Mouse (Mus musculus) limb, embryonic 10.5 days (tissue): ENCODE measurements around the gene Ralgapa2. TPM values are rescaled to one million over a fixed set of nuclear protein-coding genes. Genes with fewer than 3 reads are reported as not detected.

Experiments
- DNase-seq: peaks from one replicate; pipeline ENCODE4 v3.0.0-alpha.2; 2017; ENCODE audit warnings: low spot score
- H3K27ac ChIP-seq: fragments of 300-500 bp; sonication (generic); 2 replicates; pipeline ENCODE4 v1.5.1; 2016; ENCODE audit warnings: mild to moderate bottlenecking
- H3K27me3 ChIP-seq: fragments of 300-500 bp; sonication (generic); 2 replicates; pipeline ENCODE4 v1.6.1; 2016; ENCODE audit warnings: low read depth, mild to moderate bottlenecking; ENCODE audit not compliant: poor library complexity, severe bottlenecking
- H3K36me3 ChIP-seq: fragments of 300-500 bp; sonication (generic); 2 replicates; pipeline ENCODE4 v1.6.1; 2016; ENCODE audit warnings: mild to moderate bottlenecking, moderate library complexity
- H3K4me1 ChIP-seq: fragments of 300-500 bp; sonication (generic); 2 replicates; pipeline ENCODE4 v1.6.1; 2016
- H3K4me3 ChIP-seq: fragments of 300-500 bp; sonication (generic); 2 replicates; pipeline ENCODE4 v1.5.1; 2016; ENCODE audit warnings: mild to moderate bottlenecking, moderate library complexity
- H3K9me3 ChIP-seq: fragments of 300-500 bp; sonication (generic); replicated peaks from 2 replicates; pipeline ENCODE4 v1.6.1; 2016; ENCODE audit warnings: mild to moderate bottlenecking
- WGBS: fragments of 180-500 bp; shearing (Covaris S2); methylation state at CpG from one replicate; pipeline ENCODE4 v1.1.7; 2016; 5-methylcytosine and 5-hydroxymethylcytosine counted together
- polyA plus RNA-seq: library from polyadenylated mRNA; unstranded; fragments of >200 nt; fragmentation: Nextera tagmentation; extraction: Ambion mirVana; gene quantifications from 2 replicates; pipeline ENCODE4 v1.2.1, GENCODE M21; 2016

Ralgapa2 gene
- polyA plus RNA-seq, 1 experiment from 2014 or later = 9.0 TPM

GRCm38 (mm10) chr2:146216111-146217064 lies 295.8 kb downstream of the Ralgapa2 start:
- no peak for DNase-seq
- Histone ChIP-seq H3K4me1 (peaks cover 38% of the 10 kb centered on the region), H3K27me3 (peaks cover 82% of the 10 kb centered on the region), H3K4me3 (no peak overlapping the region), H3K27ac (no peak overlapping the region), H3K9me3 (no peaks in the 10 kb centered on the region), H3K36me3 (no peaks in the 10 kb centered on the region)
- WGBS = 10% methylated on average over 14 of the region's 14 CpGs

DNA sequence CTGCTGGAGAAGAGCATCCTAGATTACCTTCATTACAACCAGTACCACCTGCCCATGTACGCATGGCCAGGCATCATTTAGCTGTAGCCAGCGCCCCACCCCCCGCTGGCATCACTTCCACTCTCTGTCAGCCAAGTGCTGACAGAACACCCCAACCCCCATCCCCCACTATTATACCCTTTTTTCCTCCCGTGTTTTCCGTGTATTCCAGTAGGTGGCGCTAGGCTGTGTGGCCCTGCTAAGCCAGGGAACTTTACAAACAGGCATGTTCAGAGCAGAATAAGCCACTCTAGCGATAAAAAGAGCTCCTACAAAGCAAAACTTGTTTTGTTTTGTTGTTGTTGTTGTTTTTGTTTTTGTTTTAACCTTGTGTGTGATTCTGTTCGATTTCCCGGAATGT lies 297.4 kb downstream of the Ralgapa2 start:
- Histone ChIP-seq H3K27me3 (peaks cover 65% of the 10 kb centered on the region), H3K4me3 (no peak overlapping the region), H3K9me3 (no peaks in the 10 kb centered on the region), H3K27ac (no peak overlapping the region), H3K36me3 (no peaks in the 10 kb centered on the region), H3K4me1 (peaks cover 29% of the 10 kb centered on the region)
- peak; percentile 60 for DNase-seq
- 6% methylated on average over 9 of the region's 9 CpGs for WGBS

GRCm38 (mm10) chr2:146210968-146211367 lies 301.2 kb downstream of the Ralgapa2 start:
- Histone ChIP-seq H3K4me1 (peaks cover 4% of the 10 kb centered on the region; the same call in 1 of the 2 replicates), H3K27me3 (peaks cover 28% of the 10 kb centered on the region), H3K27ac (no peak overlapping the region), H3K4me3 (no peak overlapping the region), H3K36me3 (no peaks in the 10 kb centered on the region), H3K9me3 (no peaks in the 10 kb centered on the region)
- WGBS = 48% methylated on average over 4 of the region's 4 CpGs
- no peak for DNase-seq

DNA sequence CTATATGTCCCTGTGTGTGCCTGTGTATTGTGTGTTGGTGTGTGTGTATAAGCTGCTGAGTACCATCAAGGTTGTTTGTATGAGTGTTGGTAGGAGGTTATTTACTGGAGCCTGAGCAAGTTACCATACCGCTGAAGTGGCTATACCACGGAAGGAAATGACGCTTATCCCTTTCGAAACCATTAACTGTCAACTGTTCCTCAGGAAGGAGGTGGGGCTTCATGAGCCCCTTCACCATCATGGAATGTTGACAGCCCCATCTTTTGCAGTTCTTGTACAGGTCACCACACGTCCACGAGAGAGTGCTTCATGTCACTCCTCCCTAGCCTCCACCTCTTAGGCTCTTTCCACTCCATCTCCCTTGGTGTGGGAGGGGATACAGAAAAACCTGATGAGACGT lies 314.2 kb downstream of the Ralgapa2 start:
- Histone ChIP-seq H3K27me3 (no peaks in the 10 kb centered on the region), H3K4me1 (no peaks in the 10 kb centered on the region), H3K4me3 (no peak overlapping the region), H3K36me3 (no peaks in the 10 kb centered on the region), H3K9me3 (no peaks in the 10 kb centered on the region), H3K27ac (no peak overlapping the region)
- 81% methylated on average over 7 of the region's 7 CpGs for WGBS
- DNase-seq = no peak

DNA sequence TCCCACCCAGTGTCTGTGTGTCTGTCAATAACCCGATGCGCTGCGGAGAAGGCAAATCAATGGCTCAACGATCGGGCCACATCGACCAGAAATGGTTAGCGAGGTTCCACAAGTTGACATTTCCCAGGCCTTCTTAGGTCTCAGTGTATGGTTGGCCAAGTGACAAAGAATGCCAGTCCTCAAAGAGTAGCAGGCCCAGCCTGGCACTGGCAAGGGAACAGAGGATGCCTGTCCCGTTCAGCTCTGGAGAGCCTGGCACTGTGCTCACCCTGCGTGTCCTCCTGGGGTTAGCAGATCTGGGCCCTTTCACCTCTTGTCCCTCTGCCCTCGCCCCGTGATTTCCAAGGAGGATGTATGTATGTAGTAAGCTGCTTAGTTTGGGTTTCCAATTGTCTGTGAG lies 316.0 kb downstream of the Ralgapa2 start:
- Histone ChIP-seq H3K27me3 (no peaks in the 10 kb centered on the region), H3K9me3 (no peaks in the 10 kb centered on the region), H3K36me3 (no peaks in the 10 kb centered on the region), H3K4me3 (no peak overlapping the region), H3K27ac (no peak overlapping the region), H3K4me1 (no peaks in the 10 kb centered on the region)
- no peak for DNase-seq
- 95% methylated on average over 11 of the region's 11 CpGs for whole genome bisulfite sequencing
